Mouse (Mus musculus) megakaryocyte, embryonic 14.5 days (primary cell): ENCODE measurements around the gene Vcp. TPM values are rescaled to one million over a fixed set of nuclear protein-coding genes. Genes with fewer than 3 reads are reported as not detected.

Experiments
- H3K27me3 ChIP-seq: replicated peaks from 2 replicates; pipeline ENCODE3; 2012; ENCODE audit warnings: inconsistent platforms
- H3K36me3 ChIP-seq: replicated peaks from 2 replicates; pipeline ENCODE3; 2012; ENCODE audit warnings: low read length, inconsistent platforms, mixed read lengths
- H3K4me1 ChIP-seq: 2 replicates; pipeline ENCODE4 v1.6.1; 2012; ENCODE audit warnings: inconsistent platforms
- H3K4me3 ChIP-seq: replicated peaks from 2 replicates; pipeline ENCODE3; 2012; ENCODE audit warnings: moderate library complexity, mild to moderate bottlenecking, inconsistent platforms
- H3K9me3 ChIP-seq: 2 replicates; pipeline ENCODE4 v1.6.1; 2012; ENCODE audit warnings: inconsistent platforms
- FLI1 ChIP-seq: IDR thresholded peaks from 2 replicates; pipeline ENCODE4 v1.6.1; 2012; ENCODE audit warnings: low read length, inconsistent platforms, mixed read lengths
- GATA1 ChIP-seq: IDR thresholded peaks from 3 replicates; pipeline ENCODE4 v1.6.1; 2012; ENCODE audit warnings: mixed read lengths, low read length, inconsistent platforms, borderline replicate concordance
- polyA plus RNA-seq: library from polyadenylated mRNA; stranded (reverse); fragments of >175 nt; gene quantifications from 2 replicates; pipeline ENCODE4 v1.2.3, GENCODE M21; 2012; ENCODE audit warnings: low replicate concordance; ENCODE audit not compliant: insufficient read depth

Vcp gene
- polyA plus RNA-seq, 1 experiment: 56.2 TPM

- peaks cover 68% of the 10 kb centered on the region for H3K36me3 ChIP-seq
- H3K9me3 ChIP-seq: no peaks in the 10 kb centered on the region
- H3K4me3 ChIP-seq: peak overlapping the region; percentile 96
- H3K4me1 ChIP-seq: peaks cover 51% of the 10 kb centered on the region
- H3K27me3 ChIP-seq: no peaks in the 10 kb centered on the region
- no peak for TF ChIP-seq GATA1
Observed at GRCm38 (mm10) chr4:43029749-43030148, 29.4 kb upstream of the Vcp start.

- no peak for TF ChIP-seq GATA1
- no peak for TF ChIP-seq FLI1
- Histone ChIP-seq H3K27me3 (no peaks in the 10 kb centered on the region), H3K36me3 (peaks cover 68% of the 10 kb centered on the region), H3K9me3 (no peaks in the 10 kb centered on the region), H3K4me3 (no peak overlapping the region), H3K4me1 (peaks cover 54% of the 10 kb centered on the region)
Observed at GRCm38 (mm10) chr4:43029121-43029520, 28.8 kb upstream of the Vcp start.

- Histone ChIP-seq H3K9me3 (no peaks in the 10 kb centered on the region), H3K36me3 (peaks cover 83% of the 10 kb centered on the region), H3K27me3 (no peaks in the 10 kb centered on the region), H3K4me1 (peaks cover 42% of the 10 kb centered on the region), H3K4me3 (peak within 1 kb of the TSS; percentile 96)
- TF ChIP-seq FLI1: no peak
- TF ChIP-seq GATA1: no peak
Observed at GRCm38 (mm10) chr4:43025084-43025960, 25.0 kb upstream of the Vcp start, which contains the start of gene Pigo. Gene Pigo, minus strand, starts transcription at chr4:43025819.

GRCm38 (mm10) chr4:43024673-43025072 is 24.4 kb upstream of the Vcp start:
- TF ChIP-seq GATA1 (no peak), FLI1 (no peak)
- Histone ChIP-seq H3K36me3 (peaks cover 83% of the 10 kb centered on the region), H3K4me3 (peak overlapping the region; percentile 96), H3K9me3 (no peaks in the 10 kb centered on the region), H3K27me3 (no peaks in the 10 kb centered on the region), H3K4me1 (peaks cover 39% of the 10 kb centered on the region)

GRCm38 (mm10) chr4:43021341-43021740 is 21.0 kb upstream of the Vcp start:
- Histone ChIP-seq H3K4me3 (no peak overlapping the region), H3K27me3 (no peaks in the 10 kb centered on the region), H3K36me3 (peaks cover 79% of the 10 kb centered on the region), H3K9me3 (no peaks in the 10 kb centered on the region), H3K4me1 (peaks cover 34% of the 10 kb centered on the region)
- no peak for TF ChIP-seq FLI1
- TF ChIP-seq GATA1: no peak

GRCm38 (mm10) chr4:43020876-43021275 is 20.6 kb upstream of the Vcp start:
- Histone ChIP-seq H3K9me3 (no peaks in the 10 kb centered on the region), H3K4me1 (peaks cover 32% of the 10 kb centered on the region), H3K36me3 (peaks cover 79% of the 10 kb centered on the region), H3K27me3 (no peaks in the 10 kb centered on the region), H3K4me3 (no peak overlapping the region)
- no peak for TF ChIP-seq GATA1
- no peak for TF ChIP-seq FLI1

- TF ChIP-seq GATA1: no peak
- TF ChIP-seq FLI1: no peak
- Histone ChIP-seq H3K4me1 (peaks cover 25% of the 10 kb centered on the region), H3K9me3 (no peaks in the 10 kb centered on the region), H3K27me3 (no peaks in the 10 kb centered on the region), H3K36me3 (peaks cover 79% of the 10 kb centered on the region), H3K4me3 (no peak overlapping the region)
Observed at GRCm38 (mm10) chr4:43019641-43020465, 19.5 kb upstream of the Vcp start.

GRCm38 (mm10) chr4:43019176-43019575 is 18.9 kb upstream of the Vcp start:
- Histone ChIP-seq H3K4me3 (no peak overlapping the region), H3K4me1 (peaks cover 18% of the 10 kb centered on the region), H3K36me3 (peaks cover 73% of the 10 kb centered on the region), H3K27me3 (no peaks in the 10 kb centered on the region), H3K9me3 (no peaks in the 10 kb centered on the region)
- TF ChIP-seq GATA1 (no peak), FLI1 (no peak)

GRCm38 (mm10) chr4:43018156-43018555 is 17.8 kb upstream of the Vcp start:
- no peak overlapping the region for H3K4me3 ChIP-seq
- peaks cover 63% of the 10 kb centered on the region for H3K36me3 ChIP-seq
- peaks cover 8% of the 10 kb centered on the region for H3K4me1 ChIP-seq
- TF ChIP-seq GATA1: no peak
- TF ChIP-seq FLI1: no peak
- no peaks in the 10 kb centered on the region for H3K27me3 ChIP-seq
- H3K9me3 ChIP-seq: no peaks in the 10 kb centered on the region

GRCm38 (mm10) chr4:43012091-43012490 is 11.8 kb upstream of the Vcp start:
- Histone ChIP-seq H3K9me3 (no peaks in the 10 kb centered on the region), H3K27me3 (no peaks in the 10 kb centered on the region), H3K4me3 (no peak overlapping the region), H3K4me1 (peaks cover 14% of the 10 kb centered on the region), H3K36me3 (peaks cover 22% of the 10 kb centered on the region)
- TF ChIP-seq GATA1: no peak
- no peak for TF ChIP-seq FLI1
